Mouse (Mus musculus) lung, postnatal 0 days (tissue): ENCODE measurements around the gene Bpifb1.

Experiments used
- CTCF ChIP-seq: IDR thresholded peaks from 2 replicates; pipeline ENCODE4 v1.5.1; 2016; ENCODE audit warnings: antibody characterized with exemption, mild to moderate bottlenecking
- EP300 ChIP-seq: IDR thresholded peaks from 2 replicates; pipeline ENCODE4 v1.6.1; 2016; ENCODE audit warnings: antibody characterized with exemption, mild to moderate bottlenecking, control low read depth

DNA sequence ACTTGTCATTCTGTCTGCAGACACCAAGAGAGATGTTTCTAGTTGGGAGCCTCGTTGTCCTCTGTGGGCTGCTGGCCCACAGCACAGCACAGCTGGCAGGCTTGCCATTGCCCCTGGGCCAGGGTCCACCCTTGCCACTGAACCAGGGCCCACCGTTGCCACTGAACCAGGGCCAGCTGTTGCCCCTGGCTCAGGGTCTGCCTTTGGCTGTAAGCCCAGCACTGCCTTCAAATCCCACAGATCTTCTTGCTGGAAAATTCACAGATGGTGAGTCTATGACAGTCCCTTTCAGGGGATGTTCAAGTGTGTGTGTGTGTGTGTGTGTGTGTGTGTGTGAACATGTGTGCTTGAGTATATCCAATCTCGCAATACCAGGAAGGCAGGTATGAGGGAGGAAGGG lies 46.9 kb upstream of the Bpifb1 start:
- TF ChIP-seq CTCF (no peak), EP300 (no peak)
